Mouse (Mus musculus): ENCODE data around the gene Slc9a9. TPM values are rescaled to one million over a fixed set of nuclear protein-coding genes. Genes with fewer than 3 reads are reported as not detected.

Slc9a9 gene
- polyA plus RNA-seq, 1 experiment from 2014 or later: 6.6 TPM

GRCm38 (mm10) chr9:94803073-94803472, 133.4 kb downstream of the Slc9a9 start:
- no peaks in the 10 kb centered on the region for H3K9me3 ChIP-seq (replicated peaks; ENCODE audit: control insufficient read depth, low read length, poor library complexity, severe bottlenecking)
- H3K27ac ChIP-seq (ENCODE audit: low read length): no peak overlapping the region
- no peak overlapping the region for H3K4me3 ChIP-seq (ENCODE audit: low read depth, low read length)
- no peak overlapping the region for H3K4me2 ChIP-seq (ENCODE audit: low read length)
- no peaks in the 10 kb centered on the region for H3K4me1 ChIP-seq (ENCODE audit: control insufficient read depth, insufficient read depth, low read length)
- no peaks in the 10 kb centered on the region for H3K36me3 ChIP-seq (ENCODE audit: control insufficient read depth, insufficient read depth, low read length)
- ATAC-seq: no peak
- H3K9ac ChIP-seq (ENCODE audit: low read depth, low read length): no peak overlapping the region
- no peaks in the 10 kb centered on the region for H3K27me3 ChIP-seq (ENCODE audit: control insufficient read depth, insufficient read depth, low read depth, low read length)

GRCm38 (mm10) chr9:94805506-94805905, 135.8 kb downstream of the Slc9a9 start:
- ATAC-seq: peak; percentile 36; the same call in 1 of the 2 replicates
- H3K4me3 ChIP-seq (ENCODE audit: low read depth, low read length): no peak overlapping the region
- no peak overlapping the region for H3K27ac ChIP-seq (ENCODE audit: low read length)
- no peaks in the 10 kb centered on the region for H3K27me3 ChIP-seq (ENCODE audit: control insufficient read depth, insufficient read depth, low read depth, low read length)
- H3K9ac ChIP-seq (ENCODE audit: low read depth, low read length): no peak overlapping the region
- H3K4me1 ChIP-seq (ENCODE audit: control insufficient read depth, insufficient read depth, low read length): no peaks in the 10 kb centered on the region
- no peaks in the 10 kb centered on the region for H3K36me3 ChIP-seq (ENCODE audit: control insufficient read depth, insufficient read depth, low read length)
- H3K9me3 ChIP-seq (replicated peaks; ENCODE audit: control insufficient read depth, low read length, poor library complexity, severe bottlenecking): no peaks in the 10 kb centered on the region
- WGBS: 68% methylated on average over 8 of the region's 8 CpGs
- no peak overlapping the region for H3K4me2 ChIP-seq (ENCODE audit: low read length)

DNA sequence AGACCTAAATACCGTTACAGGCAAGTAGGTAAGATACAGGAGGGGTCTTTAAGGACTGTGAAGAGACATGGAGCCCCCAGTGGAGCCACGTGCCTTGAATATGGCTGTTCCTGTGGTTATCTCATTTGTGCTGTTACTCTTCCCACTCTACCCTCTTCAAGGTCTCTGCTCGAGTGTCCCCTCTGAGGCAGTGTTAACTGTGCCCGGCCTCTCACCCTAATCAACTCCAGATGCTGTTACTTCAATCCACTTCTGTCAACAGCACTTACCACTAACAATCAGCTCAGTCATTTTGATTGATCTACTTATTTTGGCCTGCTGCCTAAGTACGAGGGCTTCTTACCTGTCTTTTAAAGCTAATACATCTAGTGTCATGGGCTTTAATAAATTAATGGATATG, 145.8 kb downstream of the Slc9a9 start:
- H3K27me3 ChIP-seq (ENCODE audit: control insufficient read depth, insufficient read depth, low read depth, low read length): no peaks in the 10 kb centered on the region
- H3K36me3 ChIP-seq (ENCODE audit: control insufficient read depth, insufficient read depth, low read length): no peaks in the 10 kb centered on the region
- no peak for ATAC-seq
- WGBS: 70% methylated on average over 5 of the region's 5 CpGs
- no peak overlapping the region for H3K27ac ChIP-seq (ENCODE audit: low read length)
- H3K4me1 ChIP-seq (ENCODE audit: control insufficient read depth, insufficient read depth, low read length): no peaks in the 10 kb centered on the region
- H3K4me3 ChIP-seq (ENCODE audit: low read depth, low read length): no peak overlapping the region
- H3K4me2 ChIP-seq (ENCODE audit: low read length): no peak overlapping the region
- no peaks in the 10 kb centered on the region for H3K9me3 ChIP-seq (replicated peaks; ENCODE audit: control insufficient read depth, low read length, poor library complexity, severe bottlenecking)
- H3K9ac ChIP-seq (ENCODE audit: low read depth, low read length): no peak overlapping the region

DNA sequence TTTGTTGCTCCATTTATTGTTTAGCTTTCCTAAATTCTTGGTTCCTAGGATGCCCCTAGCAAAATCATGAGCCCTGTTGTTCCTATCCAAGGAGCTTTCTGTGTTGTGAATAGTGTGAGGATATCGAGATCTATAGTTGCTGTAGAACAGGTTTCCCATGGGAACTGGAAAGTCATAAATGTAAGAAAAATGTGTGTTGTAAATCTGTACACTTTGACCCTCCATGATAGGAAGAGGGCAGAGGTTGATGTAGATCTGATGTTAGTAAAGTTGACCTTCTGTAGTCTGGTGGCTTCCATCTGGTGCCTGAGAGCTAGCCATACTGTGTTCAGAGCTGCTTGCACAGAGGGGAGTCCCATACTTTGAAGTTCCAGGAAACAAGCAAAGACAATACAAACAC, 151.6 kb downstream of the Slc9a9 start:
- Histone ChIP-seq H3K4me1 (ENCODE audit: control insufficient read depth, insufficient read depth, low read length) (no peaks in the 10 kb centered on the region), H3K27me3 (ENCODE audit: control insufficient read depth, insufficient read depth, low read depth, low read length) (no peaks in the 10 kb centered on the region), H3K4me3 (ENCODE audit: low read depth, low read length) (no peak overlapping the region), H3K9me3 (replicated peaks; ENCODE audit: control insufficient read depth, low read length, poor library complexity, severe bottlenecking) (no peaks in the 10 kb centered on the region), H3K4me2 (ENCODE audit: low read length) (no peak overlapping the region), H3K9ac (ENCODE audit: low read depth, low read length) (no peak overlapping the region), H3K27ac (ENCODE audit: low read length) (no peak overlapping the region), H3K36me3 (ENCODE audit: control insufficient read depth, insufficient read depth, low read length) (no peaks in the 10 kb centered on the region)
- 75% methylated on average over 1 of the region's 1 CpGs for WGBS
- ATAC-seq: no peak

GRCm38 (mm10) chr9:94833836-94834235, 164.1 kb downstream of the Slc9a9 start:
- H3K4me2 ChIP-seq (ENCODE audit: low read length): no peak overlapping the region
- 69% methylated on average over 1 of the region's 1 CpGs for WGBS
- H3K4me1 ChIP-seq (ENCODE audit: control insufficient read depth, insufficient read depth, low read length): peaks cover 10% of the 10 kb centered on the region
- no peaks in the 10 kb centered on the region for H3K36me3 ChIP-seq (ENCODE audit: control insufficient read depth, insufficient read depth, low read length)
- H3K27ac ChIP-seq (ENCODE audit: low read length): no peak overlapping the region
- H3K4me3 ChIP-seq (ENCODE audit: low read depth, low read length): no peak overlapping the region
- no peak overlapping the region for H3K9ac ChIP-seq (ENCODE audit: low read depth, low read length)
- ATAC-seq: no peak
- H3K9me3 ChIP-seq (replicated peaks; ENCODE audit: control insufficient read depth, low read length, poor library complexity, severe bottlenecking): no peaks in the 10 kb centered on the region
- H3K27me3 ChIP-seq (ENCODE audit: control insufficient read depth, insufficient read depth, low read depth, low read length): no peaks in the 10 kb centered on the region

GRCm38 (mm10) chr9:94837384-94837783, 167.7 kb downstream of the Slc9a9 start:
- ATAC-seq: peak; percentile 38
- 94% methylated on average over 15 of the region's 15 CpGs for WGBS

DNA sequence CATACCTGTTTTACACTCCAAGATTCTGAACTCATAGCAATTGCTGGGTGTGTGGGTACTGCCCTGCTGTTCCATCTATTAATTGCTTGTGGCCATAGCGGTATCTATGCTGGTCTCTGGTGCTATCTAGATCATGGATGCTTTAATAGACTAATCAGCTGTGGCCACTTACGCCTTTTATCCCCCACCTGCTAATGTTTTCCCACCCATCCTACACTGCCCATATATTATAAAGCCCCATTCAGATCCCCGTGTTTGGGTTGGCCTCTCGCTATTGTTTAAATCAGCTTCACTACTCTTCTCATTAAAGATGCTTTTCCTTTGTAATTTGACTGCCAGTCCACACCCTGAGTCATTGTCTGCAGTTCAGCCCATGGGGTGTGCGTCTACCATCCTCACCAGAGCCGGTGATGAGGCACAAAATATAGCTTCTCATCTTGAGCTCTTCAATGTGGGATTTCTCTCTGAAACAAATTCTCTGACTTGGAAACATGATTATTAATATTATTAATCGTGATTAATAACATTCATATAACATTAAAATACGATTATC, 168.8 kb downstream of the Slc9a9 start:
- H3K9me3 ChIP-seq (replicated peaks; ENCODE audit: control insufficient read depth, low read length, poor library complexity, severe bottlenecking): no peaks in the 10 kb centered on the region
- peaks cover 22% of the 10 kb centered on the region for H3K4me1 ChIP-seq (ENCODE audit: control insufficient read depth, insufficient read depth, low read length)
- H3K9ac ChIP-seq (ENCODE audit: low read depth, low read length): 0 out of 2 replicates have a peak overlapping the region, but pooled peaks have one; percentile 20
- WGBS: 36% methylated on average over 8 of the region's 8 CpGs
- peak overlapping the region; percentile 70 for H3K27ac ChIP-seq (ENCODE audit: low read length)
- H3K4me2 ChIP-seq (ENCODE audit: low read length): peak overlapping the region; percentile 14; the same call in 1 of the 2 replicates
- no peaks in the 10 kb centered on the region for H3K36me3 ChIP-seq (ENCODE audit: control insufficient read depth, insufficient read depth, low read length)
- no peaks in the 10 kb centered on the region for H3K27me3 ChIP-seq (ENCODE audit: control insufficient read depth, insufficient read depth, low read depth, low read length)
- H3K4me3 ChIP-seq (ENCODE audit: low read depth, low read length): no peak overlapping the region
- peak; percentile 37; the same call in 1 of the 2 replicates for ATAC-seq

More at GRCm38 (mm10) chr9:94837384-94837783, 167.7 kb downstream of the Slc9a9 start:
- no peak overlapping the region for H3K4me3 ChIP-seq (ENCODE audit: low read depth, low read length)
- H3K9me3 ChIP-seq (replicated peaks; ENCODE audit: control insufficient read depth, low read length, poor library complexity, severe bottlenecking): no peaks in the 10 kb centered on the region
- H3K36me3 ChIP-seq (ENCODE audit: control insufficient read depth, insufficient read depth, low read length): no peaks in the 10 kb centered on the region
- no peak overlapping the region for H3K4me2 ChIP-seq (ENCODE audit: low read length)
- no peak overlapping the region for H3K9ac ChIP-seq (ENCODE audit: low read depth, low read length)
- H3K27me3 ChIP-seq (ENCODE audit: control insufficient read depth, insufficient read depth, low read depth, low read length): no peaks in the 10 kb centered on the region
- peaks cover 22% of the 10 kb centered on the region for H3K4me1 ChIP-seq (ENCODE audit: control insufficient read depth, insufficient read depth, low read length)
- H3K27ac ChIP-seq (ENCODE audit: low read length): no peak overlapping the region

DNA sequence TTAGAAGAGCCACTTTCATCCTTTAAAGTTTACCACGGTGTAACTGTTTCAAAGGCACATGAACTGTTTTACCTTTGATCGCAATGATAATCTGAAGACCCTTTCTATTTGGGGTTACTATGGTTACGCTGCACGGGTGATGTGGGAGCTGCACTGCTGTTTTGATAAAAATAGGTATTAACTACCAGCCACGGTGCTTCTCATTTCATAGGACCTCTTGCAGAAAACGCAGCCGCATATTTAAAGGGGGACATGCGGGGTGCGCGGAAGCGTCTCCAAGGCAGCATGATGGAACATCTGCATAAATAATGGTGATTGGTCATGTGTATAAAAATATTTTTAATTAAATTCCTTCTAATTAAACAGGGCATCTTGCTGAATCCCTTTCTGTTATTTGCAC, 169.5 kb downstream of the Slc9a9 start:
- H3K4me1 ChIP-seq (ENCODE audit: control insufficient read depth, insufficient read depth, low read length): peaks cover 22% of the 10 kb centered on the region
- 22% methylated on average over 11 of the region's 11 CpGs for WGBS
- peak overlapping the region; percentile 47 for H3K4me2 ChIP-seq (ENCODE audit: low read length)
- no peak overlapping the region for H3K4me3 ChIP-seq (ENCODE audit: low read depth, low read length)
- peak overlapping the region; percentile 10; the same call in 1 of the 2 replicates for H3K27ac ChIP-seq (ENCODE audit: low read length)
- no peaks in the 10 kb centered on the region for H3K27me3 ChIP-seq (ENCODE audit: control insufficient read depth, insufficient read depth, low read depth, low read length)
- no peaks in the 10 kb centered on the region for H3K9me3 ChIP-seq (replicated peaks; ENCODE audit: control insufficient read depth, low read length, poor library complexity, severe bottlenecking)
- no peaks in the 10 kb centered on the region for H3K36me3 ChIP-seq (ENCODE audit: control insufficient read depth, insufficient read depth, low read length)
- ATAC-seq: peak; percentile 69
- no peak overlapping the region for H3K9ac ChIP-seq (ENCODE audit: low read depth, low read length)

- Histone ChIP-seq H3K4me1 (ENCODE audit: control insufficient read depth, insufficient read depth, low read length) (peaks cover 22% of the 10 kb centered on the region), H3K27ac (ENCODE audit: low read length) (no peak overlapping the region), H3K4me2 (ENCODE audit: low read length) (no peak overlapping the region), H3K9ac (ENCODE audit: low read depth, low read length) (no peak overlapping the region), H3K27me3 (ENCODE audit: control insufficient read depth, insufficient read depth, low read depth, low read length) (no peaks in the 10 kb centered on the region), H3K4me3 (ENCODE audit: low read depth, low read length) (no peak overlapping the region), H3K9me3 (replicated peaks; ENCODE audit: control insufficient read depth, low read length, poor library complexity, severe bottlenecking) (no peaks in the 10 kb centered on the region), H3K36me3 (ENCODE audit: control insufficient read depth, insufficient read depth, low read length) (no peaks in the 10 kb centered on the region)
- 62% methylated on average over 5 of the region's 5 CpGs for WGBS
- ATAC-seq: no peak
Measured at GRCm38 (mm10) chr9:94840398-94840797, 170.7 kb downstream of the Slc9a9 start.

All from midbrain, embryonic 16.5 days (tissue).